Mouse (Mus musculus): Measurements from ENCODE around the gene Gpr37l1.
"Not testable (repeated sequence)": the region's sequence is repeated elsewhere in the genome, so short reads cannot be mapped to it uniquely, and the experiment has no call there.

Gpr37l1 gene

DNA sequence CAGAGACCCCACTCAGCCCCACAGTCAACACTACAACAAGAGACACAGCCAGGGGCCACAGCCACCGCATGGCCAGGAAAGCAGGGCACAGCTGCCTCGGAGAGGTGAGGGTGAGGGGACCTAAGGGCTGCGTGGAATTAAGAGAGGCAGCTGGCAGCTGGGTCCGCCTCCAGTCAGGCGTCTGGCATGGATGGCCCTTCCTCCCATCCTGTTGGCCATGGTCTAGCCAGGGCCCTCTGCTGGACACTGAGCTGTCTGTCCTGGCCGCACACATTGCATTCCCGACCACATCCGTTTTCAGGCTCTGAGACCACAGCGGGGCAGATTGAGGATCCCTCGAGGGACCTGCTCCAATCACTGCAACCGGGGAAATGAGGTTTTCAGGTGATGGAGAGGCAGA lies at the start of gene Gpr37l1:
Gpr37l1 (minus strand) TSS at position 247 of the 400 bp plus-strand sequence.
- DNase-seq (ENCODE audit: low read depth), result no peak

DNA sequence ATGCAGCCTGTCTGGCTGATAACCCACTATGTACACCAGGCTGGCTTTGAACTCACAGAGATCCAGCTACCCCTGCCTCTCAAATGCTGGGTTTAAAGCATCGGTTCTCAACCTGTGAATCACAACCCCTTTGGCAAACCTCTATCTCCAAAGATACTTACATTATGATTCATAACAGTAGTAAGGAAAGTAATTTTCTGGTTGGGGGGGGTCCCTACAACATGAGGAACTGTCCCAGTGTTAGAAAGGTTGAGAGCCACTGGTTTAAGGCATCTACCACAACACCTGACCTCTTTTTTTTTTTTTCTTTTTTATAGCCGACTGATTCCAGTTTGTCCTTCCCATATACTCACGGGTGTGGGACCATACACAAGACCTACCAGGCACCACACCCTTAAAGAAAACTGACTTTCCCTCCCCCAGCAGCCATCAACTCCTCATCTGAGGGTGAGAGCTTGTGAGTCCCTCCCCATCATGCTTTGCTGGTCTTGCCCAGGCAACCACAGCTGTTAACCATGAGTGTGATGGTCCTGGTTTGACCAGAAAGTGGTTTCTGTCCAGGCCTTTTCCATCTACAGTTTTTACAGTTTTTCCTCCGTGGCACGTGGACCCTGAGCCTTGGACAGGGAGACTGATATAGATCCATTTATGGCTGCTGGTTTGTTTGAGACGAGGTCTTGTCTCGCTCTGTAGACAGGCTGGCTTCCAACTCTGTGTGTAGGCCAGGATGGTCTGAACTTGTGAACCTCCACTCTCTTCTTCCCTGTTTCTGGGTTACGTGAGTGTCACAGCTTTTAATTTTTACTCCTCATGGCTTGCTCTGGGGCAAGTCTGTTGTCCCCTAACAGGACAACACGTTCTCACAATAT lies 46.5 kb upstream of the Gpr37l1 start:
- DNase-seq (ENCODE audit: low read depth), result no peak

DNA sequence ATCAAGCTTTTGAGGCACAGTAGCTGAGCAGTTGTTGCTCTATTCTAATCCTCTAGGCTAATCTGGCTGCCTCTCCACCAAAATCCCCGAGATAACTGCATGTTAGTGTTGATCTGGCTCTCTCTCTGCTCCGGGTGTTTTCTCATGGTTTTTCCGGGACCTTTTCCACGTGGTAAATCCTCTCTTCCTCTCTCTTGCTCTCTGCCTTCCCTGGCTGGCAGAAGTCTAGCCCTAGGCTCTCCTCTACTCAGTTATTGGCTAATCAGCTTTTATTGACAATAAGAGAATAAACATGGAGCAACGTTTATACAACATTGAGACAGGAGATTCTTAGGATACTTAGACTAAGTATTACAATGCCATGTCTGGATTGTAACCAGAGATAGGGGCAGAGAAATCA lies 42.9 kb upstream of the Gpr37l1 start:
- no peak for DNase-seq (ENCODE audit: low read depth)

DNA sequence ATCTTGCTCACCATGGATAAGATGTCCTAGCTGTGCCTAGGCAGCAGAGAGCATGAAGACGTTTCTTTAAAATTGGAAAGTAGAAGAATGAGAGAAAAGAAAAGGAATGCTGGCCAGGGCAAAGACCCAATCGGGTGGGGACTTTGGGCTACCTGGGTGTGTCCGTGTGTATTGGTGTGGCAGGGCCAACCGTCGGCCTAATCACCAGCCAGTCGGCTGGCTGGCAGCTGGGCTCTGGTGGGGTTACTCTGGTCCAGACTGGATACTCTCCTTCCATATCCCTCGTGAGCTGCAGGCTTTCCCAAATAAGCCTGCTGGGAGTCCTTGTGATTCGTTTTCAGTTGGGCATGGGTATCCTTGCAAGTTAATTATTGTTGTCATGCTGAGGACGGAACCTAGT lies 41.2 kb upstream of the Gpr37l1 start:
- DNase-seq (ENCODE audit: low read depth), result no peak

DNA sequence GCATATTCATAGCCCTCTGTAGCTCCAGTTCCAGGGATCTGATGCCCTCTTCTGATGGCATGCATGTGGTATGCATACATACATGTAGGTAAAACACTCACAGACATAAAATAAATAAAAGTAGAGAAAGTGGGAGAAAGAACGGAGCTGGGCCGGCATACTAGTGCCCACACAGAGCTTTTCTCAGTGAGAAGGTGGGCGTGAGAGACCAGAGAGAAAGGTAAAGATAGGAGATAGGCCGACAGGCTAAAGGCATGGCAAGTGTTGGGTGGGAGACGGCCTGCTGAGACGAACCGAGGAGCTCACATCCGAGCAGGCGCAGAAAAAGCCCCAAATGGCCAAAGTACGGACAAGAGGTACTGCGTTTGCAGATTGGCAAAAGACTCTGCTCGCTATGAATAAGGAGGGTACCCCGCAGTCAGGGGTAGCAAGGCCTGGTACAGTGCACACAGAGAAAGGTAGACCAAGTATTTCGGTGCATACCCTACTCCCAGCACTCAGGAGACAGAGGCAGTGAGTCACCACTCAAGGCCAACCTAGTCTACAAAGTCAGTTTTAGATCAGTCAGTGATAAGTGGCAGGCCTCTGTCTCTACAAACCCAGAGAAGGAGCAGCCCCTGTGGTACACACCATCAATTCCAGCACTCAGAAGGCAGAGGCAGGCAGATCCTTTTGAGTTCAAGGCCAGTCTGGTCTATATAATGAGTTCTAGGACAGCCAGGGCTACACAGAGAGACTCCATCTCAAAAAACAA lies 39.3 kb upstream of the Gpr37l1 start:
- no peak for DNase-seq (ENCODE audit: low read depth)

DNA sequence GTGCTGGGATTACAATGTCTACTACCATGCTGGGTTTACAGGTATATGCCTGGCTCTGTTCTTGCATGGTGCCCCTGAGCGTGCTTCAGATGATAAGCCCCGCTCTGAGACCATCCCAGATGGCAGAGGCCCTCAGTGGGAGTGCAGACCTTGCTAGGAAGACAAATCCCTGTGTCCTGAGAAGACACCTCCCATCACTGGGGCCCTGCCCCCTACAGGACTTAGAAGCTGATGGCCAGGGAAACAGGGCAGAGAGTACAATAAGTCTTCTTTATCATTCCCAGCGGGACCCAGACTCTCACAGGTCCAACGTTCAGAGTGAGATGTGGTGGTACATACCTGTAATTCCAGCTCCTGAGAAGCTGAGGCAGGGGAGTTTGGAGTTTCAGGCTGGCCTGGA lies 37.8 kb upstream of the Gpr37l1 start:
- no peak for DNase-seq (ENCODE audit: low read depth)

DNA sequence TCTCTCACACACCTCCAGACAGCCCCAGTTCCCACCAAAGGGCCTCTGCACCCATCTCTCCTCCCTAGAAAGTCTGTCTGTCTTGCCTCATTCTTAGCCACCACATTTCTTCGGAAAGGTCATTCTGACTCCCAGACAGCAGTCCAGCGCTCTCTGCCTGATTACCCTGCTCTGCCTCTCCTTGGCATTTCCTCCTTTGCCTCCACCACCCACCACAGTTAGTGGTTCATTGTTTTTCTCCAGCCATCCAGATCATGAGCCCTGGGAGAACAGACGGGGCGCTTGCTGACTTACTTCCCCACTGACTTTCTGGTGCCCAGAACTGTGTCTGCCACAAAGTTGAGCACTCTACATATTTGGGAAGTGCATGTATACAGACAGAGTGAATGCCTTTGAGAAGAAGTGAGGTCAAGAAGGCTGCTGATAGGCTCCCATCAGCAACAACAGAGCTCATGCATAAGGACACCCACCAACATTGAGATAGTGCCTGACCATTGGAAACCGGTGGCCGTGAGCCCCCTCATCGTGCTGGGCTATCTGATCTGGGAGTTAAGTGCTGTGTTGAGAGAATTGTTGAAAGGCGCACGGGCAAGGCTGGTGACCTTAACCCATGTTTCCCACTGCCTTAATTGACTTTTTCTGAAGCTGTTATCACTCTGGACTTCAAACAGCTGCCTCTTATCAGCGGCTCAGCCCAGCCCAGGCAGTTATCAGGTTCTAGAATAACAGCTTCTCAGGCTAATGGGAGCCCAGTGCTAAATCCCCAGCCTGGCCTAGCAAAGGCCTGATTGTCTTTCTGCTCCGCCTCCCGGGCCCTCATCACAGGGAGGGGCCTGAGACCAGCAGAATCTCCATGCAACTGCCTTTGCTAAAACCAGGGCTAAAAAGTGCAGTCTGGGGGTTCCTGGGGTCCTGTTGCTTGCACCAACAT lies 37.0 kb upstream of the Gpr37l1 start:
- no peak for DNase-seq (ENCODE audit: low read depth)

DNA sequence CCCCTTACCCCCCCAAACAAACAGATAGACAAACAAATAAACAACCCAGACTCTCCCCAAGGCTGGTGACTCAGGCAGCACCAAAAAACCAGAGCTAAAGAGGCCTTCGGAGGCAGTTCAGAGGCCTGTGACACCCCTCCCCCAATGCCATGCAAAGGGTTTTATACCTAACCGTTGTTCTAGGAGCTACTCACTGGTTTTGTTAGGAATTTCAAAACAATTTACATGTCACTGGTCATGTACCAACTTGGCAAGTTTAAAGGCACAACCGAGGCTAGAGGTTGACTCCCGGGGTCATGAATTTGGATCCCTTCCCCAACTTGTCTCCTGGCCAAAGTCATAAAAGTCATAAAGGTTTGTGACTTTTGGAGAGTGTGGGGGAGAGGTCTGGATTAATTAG lies 32.9 kb upstream of the Gpr37l1 start:
- DNase-seq (ENCODE audit: low read depth), result no peak

DNA sequence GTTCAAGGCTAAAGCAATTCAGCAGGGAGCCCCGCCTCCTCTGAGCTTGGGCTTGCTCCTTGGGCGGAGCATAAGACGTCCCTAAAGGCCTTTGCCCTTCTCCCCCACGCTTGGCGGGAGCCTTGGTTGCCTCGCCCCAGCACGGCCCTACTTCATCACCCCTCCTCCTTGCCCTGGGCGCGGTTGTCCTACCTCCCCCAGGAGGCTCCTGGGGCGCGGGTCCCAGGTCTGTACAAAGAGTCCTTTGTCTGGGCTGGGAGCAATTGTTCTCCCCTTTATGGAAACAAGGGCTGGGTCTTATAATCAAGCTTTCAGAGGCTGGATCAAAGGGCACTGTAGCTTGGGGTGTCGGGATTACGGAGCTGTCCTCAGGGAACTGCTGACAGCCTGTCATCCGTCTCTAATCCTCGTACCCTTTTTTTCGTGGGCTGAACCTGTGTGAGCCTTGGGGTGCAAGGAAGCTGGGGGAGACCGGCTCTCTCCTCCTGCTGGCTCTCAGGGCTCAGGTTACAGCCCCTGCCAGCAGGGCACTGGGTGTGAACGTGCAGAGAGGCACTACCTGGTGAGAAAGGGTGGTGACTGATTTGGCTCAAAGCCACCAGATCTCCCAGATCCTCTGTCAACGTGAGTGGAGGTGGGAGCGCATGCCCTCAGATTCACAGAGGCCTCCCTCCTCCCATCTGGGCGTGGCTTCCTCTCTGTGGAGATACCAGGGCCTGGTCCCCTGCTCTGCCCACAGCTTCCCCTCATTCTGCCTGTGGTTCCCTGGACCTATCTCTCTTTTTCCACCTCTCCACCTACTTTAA lies 31.7 kb upstream of the Gpr37l1 start:
- peak; percentile 16 for DNase-seq (ENCODE audit: low read depth)

DNA sequence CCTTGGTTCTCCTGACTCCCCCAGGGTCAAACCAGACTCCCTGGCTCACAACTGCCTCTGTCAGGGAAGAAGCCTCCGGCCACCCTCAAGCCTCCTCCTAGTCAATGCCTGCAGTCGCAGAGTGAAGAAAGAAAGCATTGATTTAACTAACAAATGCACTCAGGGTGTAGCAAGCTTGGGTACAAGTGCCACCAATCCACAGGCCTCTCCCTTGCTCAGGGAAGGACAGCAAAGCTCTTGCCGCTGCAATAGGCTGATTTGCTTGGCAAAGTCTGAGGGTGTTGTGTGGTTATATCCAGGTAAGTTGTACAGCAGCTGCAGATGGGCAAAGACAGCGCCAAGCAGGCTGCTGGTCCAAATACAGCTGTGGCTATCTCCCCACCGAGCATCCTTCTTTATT lies 30.9 kb upstream of the Gpr37l1 start:
- DNase-seq (ENCODE audit: low read depth), result no peak

DNA sequence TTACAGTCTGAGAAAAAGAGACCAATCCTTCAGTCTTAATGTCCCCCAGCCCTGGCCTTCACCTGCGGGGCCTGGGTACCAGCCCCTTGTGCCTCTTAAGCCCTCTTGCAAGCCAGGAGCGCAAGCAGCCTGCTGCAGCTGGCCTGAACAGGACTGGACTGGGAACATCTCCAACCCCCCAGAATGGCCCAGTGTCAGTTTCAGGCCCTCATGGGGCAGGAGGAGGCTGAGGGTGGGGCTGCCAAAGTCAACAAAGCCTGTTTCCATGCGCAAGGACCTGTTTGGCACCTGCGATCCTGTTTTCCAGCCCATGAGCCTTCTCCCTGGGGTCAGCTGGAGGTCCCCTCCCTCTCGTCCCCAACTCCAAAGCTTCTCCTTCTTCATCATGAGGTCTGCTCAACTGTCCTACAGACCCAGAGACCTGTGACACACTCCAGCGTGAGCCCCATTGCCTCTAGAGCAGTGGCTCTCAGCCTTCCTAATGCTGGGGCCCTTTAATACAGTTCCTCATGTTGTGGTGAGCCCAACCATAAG lies 28.5 kb upstream of the Gpr37l1 start:
- DNase-seq (ENCODE audit: low read depth), result no peak

DNA sequence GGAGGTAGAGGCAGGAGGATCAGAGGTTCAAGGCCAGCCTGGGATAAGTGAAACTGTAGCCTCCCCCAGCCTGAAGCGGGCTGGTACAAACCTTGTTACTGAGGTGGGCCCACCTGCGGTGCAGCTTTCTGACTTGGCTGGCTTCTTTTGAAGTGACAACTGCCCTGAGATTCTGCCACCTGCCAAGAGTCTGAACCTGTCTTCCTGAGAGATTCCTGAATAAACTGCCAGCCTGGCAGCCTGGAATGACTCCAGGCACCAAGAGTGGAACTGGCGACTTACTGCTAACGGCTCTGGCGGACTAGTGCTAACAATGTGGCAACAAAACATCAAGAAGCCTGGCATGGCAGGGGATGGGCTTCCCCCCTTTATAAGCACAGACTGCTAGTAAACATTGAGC lies 26.9 kb upstream of the Gpr37l1 start:
- DNase-seq (ENCODE audit: low read depth), result not testable (repeated sequence)

DNA sequence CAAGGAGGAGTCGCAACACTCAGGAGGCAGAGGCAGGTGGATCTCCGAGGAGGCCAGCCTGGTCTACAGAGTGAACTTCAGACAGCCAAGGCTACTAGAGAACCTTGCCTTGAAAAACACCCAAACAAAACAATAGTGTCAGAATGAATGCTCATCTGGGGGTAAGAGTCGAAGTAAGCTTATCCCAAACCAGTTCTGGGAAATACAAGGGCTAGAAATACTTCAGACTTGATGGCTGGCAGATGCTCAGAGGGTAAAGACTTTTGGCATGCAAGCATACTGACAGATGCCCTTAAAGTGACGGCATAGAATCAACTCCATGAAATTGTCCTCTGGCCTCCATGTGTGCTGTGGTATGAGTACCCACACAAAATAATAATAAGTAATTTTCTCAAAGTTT lies 21.7 kb upstream of the Gpr37l1 start:
- DNase-seq (ENCODE audit: low read depth), result no peak

DNA sequence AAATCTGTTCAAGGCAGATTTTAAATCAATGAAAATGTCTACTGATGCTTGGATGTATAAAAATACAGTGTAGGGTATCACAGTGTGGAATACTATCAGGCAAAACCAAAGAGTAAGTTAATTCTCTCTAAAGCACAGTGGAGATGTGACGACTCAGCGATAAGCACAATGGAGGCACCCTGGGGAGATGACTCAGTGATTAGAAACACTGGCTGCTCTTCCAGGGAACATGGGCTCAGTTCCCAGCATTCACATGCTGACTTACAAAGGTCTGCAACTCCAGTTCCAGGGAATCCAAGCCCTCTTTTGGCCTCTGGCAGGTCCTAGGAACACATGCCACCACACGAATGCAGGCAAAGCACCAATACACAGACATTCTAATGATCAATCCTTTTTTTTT lies 20.7 kb upstream of the Gpr37l1 start:
- no peak for DNase-seq (ENCODE audit: low read depth)

DNA sequence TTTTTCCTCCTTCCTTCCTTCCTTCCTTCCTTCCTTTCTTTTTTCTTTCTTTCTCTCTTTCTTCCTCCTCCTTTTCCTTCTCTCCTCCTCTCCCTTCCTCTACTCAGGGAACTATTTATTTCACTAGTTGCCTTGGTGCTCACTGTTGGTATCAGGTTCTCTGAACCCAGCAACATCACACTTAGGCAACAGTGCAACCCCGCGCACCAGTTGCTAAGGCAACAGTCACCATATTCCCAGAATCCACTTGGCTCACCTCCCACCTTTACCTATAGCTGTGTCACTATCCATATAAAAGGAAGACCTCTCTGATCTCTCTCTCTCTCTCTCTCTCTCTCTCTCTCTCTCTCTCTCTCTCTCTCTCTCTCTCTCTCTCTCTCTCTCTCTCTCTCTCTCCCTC lies 19.5 kb upstream of the Gpr37l1 start:
- DNase-seq (ENCODE audit: low read depth), result not testable (repeated sequence)

DNA sequence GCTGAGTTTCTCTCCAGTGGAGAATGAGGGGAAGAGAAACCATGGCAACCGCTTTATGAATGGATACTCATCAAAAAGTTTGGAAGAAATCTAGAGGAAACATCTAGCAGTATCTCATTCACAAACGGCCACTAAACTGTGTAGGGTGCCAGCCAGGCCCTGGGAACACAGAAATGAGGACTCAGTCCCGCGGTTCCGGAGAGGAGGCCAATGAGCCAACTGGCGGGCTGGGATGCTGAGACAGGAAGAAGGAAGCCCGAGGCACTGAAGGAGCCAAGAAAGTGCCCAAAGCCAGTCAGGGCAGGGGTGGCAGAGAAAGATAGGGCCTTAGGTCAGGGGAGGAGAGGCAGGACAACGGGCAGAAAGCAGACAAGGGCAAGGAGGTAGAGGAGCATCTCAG lies 18.9 kb upstream of the Gpr37l1 start:
- no peak for DNase-seq (ENCODE audit: low read depth)

DNA sequence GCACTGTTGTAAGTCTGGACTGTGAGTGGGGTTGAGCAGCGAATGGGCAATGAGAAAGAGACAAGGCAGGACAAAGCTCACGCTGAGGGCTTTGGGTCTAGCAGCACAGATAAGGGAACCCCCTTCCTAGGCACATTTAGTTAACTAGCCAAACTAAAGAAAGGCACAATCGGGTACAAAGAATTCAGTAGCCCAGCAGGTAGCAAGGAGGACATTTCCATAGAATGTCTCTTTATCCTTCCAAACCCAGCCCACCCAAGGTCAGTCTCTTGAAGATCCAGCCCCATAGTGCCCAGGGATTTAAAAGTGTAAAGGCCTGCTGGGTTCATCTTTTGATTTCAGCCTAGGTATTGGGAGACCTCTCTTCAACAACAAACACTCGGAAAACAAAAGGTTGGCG lies 18.5 kb upstream of the Gpr37l1 start:
- no peak for DNase-seq (ENCODE audit: low read depth)

DNA sequence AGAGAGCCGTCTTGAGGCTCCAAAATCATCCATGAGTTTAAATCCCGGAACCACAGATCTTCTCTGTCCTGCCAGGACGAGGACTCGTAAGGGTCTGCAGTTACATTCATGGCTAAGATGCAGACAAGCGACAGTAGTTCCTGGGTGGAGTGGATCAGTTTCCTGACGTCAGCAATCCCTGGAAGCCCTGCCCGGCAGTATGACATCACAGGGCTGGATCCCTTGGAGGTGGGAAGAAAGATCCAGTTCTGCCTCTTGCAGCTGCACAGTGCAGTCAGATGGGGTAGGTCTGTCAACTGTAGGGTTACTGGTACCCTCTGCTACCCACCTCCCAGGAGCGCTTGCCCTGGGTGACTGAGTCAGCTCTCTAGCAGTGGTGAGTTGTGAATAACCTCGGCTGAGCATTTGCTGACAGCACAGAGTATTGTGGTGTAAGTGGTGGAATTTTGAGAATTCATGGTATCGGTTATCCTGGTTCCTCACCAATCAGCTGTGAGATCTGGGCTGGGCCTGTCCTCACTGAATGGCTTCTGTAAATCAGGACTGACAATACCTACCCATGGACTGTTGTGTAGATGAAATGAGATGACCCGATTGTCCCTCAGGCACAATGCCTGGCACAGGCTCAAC lies 16.6 kb upstream of the Gpr37l1 start:
- DNase-seq (ENCODE audit: low read depth), result no peak

DNA sequence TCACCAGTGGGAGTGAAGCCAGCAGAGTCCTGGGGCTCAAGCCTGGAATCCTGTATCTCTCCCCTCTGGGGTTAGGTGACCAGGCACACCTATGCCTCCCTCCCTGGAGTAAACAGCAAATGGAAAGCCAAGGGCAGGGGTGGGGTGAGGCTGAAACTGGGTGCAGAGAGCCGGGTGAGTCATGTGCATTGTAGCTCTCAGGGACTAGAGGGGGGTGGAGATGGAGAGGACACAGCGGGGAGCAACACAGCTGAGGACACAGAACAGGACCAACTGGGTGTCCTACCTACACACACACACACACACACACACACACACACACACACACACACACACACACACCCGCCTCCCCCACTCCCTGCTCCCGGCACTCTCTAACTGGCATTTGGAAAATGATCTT lies 16.0 kb upstream of the Gpr37l1 start:
- no peak for DNase-seq (ENCODE audit: low read depth)

DNA sequence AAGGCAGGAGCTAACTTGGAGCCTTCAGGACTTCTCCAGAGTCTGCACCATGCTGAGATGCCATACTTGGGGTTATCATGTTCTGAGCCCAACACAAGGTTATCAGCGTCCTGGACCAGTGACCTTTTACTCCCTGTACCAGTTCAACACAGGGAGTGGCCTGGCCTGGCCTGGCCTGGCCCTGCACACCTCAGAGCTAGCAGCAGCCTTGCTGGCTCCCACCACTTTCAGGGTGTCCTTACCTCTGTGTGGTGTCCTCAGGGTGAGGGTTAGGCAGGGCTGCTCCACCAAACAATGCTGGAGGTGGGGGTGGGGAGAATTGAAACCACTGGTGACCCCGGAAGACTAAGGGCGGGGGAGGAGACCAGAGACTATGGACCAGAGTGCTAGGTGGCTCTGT lies 15.5 kb upstream of the Gpr37l1 start:
- DNase-seq (ENCODE audit: low read depth), result no peak
